Mouse (Mus musculus): ENCODE results near the gene Stx8.

The Stx8 gene

GRCm38 (mm10) chr11:68035303-68035891, 69.4 kb downstream of the Stx8 start:
- DNase-seq (ENCODE audit: low read depth, low spot score), result no peak

DNA sequence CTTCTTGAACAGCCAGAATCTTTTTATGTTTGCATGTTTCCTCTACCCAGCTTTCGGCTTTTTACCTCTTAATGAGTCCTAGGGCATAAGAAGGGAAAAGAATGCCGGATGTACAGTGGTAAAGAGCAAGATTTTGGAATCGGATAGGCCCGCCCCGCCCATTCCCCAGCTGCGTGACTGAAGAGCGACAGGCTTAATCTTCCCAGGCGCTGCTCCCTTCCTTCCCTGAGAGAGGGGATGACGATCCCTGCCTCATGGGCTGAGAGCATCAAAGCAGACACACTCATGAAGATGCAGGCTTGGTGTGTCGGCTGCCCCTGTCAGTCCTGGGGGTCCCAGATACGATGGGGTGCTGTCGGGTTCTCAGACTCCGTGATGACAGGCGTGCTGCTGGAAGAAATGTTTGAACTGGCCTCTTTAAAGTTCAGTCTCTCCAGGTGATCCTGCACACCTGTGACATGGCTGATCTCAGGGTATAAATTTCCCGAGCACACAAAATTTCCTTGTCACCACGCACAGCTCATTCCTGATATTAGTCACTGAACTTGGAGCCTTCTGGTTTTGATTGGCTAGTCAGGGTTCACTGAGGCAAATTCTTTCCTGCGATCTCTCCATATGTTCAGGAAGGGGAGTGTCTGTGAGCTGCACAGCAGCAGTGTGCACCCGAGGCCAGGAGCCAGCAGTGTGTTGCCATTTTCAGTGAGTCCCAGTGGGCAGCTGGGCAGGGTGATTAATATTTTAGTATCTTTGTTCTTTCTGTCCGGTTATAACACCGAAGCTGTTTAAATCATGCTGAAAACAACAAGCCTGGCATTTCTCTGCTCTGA, 70.4 kb downstream of the Stx8 start:
- DNase-seq (ENCODE audit: low read depth, low spot score), result no peak

DNA sequence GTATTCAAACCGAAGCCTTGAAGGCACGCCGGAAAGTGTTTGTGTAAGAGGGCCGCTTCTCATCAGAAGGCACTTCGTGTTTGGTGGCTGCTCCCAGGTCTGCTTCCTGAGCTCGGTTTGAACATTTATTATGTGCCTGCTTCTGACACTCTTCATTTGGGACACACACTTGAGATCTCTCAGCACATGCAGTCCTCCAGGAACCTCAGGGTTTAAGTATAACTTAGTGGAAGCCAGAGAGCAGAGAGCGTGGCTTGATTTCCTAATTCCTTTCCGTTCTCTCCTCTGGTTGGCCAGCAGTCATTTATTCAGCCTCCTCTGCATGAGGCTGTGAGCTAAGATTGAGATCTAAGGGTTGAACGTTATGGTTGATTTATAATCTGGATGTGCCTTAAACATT, 71.1 kb downstream of the Stx8 start:
- DNase-seq (ENCODE audit: low read depth, low spot score), result no peak

DNA sequence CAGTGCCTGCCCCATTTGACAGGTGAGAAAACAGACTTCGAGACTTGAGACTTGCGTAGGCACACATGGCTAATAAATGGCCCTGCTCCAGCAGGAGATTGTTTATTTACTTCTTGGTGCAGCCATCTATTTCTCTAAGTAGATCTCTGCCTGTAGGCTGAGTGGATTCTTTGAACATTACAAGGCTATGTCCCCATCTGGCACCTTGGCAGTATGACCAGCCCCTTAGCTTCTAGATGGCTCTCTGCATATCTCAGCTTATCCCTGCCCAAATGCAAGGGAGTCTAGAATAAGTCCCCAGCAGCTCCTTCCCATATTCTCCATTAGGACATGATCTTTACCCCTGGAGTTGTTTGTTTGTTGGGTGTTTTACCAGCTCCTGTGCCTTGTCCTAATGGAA, 72.1 kb downstream of the Stx8 start:
- DNase-seq (ENCODE audit: low read depth, low spot score), result peak; percentile 26

DNA sequence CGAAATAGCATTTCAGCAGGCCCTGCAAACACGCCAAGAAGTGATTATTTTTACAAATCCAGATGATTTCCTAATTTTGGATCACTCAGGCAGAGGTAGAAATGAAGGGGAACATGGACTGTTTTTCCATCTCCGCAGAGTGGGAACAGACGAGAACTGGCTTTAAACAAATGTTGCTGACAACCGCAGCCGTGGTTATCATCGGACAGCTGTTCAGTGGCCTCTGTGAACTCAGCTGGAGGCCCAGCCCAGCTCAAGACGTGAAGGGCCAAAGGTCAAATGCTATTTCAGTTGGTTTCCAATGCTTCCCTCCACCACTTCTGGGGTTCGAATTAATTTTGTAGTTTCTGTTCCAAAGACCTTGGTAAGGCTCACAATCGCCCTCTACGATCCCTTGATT, 78.2 kb downstream of the Stx8 start:
- DNase-seq (ENCODE audit: low read depth, low spot score), result no peak

- peak; percentile 20 for DNase-seq (ENCODE audit: low read depth, low spot score)
Measured at GRCm38 (mm10) chr11:68046916-68047315, 80.9 kb downstream of the Stx8 start.

GRCm38 (mm10) chr11:68049261-68050165, 83.5 kb downstream of the Stx8 start:
- no peak for DNase-seq (ENCODE audit: low read depth, low spot score)

DNA sequence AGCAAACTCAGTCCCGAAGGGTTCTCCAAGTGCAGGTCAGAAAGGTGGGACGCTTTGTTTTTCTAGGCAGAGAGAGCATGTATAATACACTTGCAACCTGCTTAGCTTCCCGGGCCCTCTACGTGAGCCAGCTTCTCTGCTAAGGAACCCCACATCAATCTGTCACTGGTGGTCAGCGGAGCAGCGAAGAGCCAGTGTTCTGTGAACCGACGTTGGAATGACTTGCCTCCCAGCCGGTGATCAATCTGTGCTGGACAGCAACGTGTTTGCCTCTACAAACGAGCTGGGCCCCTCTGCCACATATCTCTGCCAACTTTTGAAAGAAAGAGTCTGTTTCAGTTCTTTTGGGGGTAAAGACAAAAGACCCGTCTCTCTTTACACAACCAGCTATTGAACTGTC, 84.7 kb downstream of the Stx8 start:
- peak; percentile 17 for DNase-seq (ENCODE audit: low read depth, low spot score)

- no peak for DNase-seq (ENCODE audit: low read depth, low spot score)
Measured at GRCm38 (mm10) chr11:68051305-68051704, 85.3 kb downstream of the Stx8 start.

- no peak for DNase-seq (ENCODE audit: low read depth, low spot score)
Measured at GRCm38 (mm10) chr11:68058466-68059201, 92.6 kb downstream of the Stx8 start.

- DNase-seq (ENCODE audit: low read depth, low spot score), result no peak
Measured at GRCm38 (mm10) chr11:68060651-68061050, 94.7 kb downstream of the Stx8 start.

DNA sequence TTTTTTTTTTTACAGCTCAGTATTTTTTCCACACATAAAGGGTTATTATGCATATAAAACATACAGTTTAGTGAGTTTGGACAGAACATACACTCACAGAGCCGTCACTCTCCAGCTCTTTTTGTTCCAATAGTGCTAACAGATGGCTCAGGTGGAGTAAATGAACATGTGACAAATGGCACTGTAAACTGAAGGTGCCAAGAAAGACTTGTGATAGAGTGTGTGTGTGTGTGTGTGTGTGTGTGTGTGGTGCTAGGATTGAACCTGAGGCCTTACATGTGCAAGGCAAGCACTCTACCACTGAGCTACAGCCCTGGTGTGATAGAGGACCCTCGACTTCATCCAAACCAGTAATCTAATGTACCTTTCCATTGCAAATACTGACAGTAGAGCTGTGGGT, 96.1 kb downstream of the Stx8 start:
- DNase-seq (ENCODE audit: low read depth, low spot score), result peak; percentile 59

DNA sequence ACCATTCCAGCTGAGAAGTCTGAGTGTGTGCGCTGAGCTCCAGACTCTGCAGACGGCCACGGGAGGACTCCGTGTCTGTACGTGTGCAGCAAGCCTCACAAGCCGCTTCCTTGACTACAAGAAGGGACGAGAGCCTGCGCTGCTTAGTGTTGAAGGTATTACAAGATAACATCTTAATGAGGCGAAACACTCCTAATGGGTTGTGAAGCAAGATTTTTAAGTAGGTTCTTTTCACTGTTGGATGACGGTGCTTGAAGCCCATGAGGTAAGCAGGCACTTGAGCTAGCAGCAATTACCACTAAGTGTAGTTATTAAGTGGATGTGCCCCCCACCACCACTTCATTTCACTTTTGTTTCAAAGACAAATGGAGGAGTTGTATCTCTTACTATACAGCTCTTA, 101.8 kb downstream of the Stx8 start:
- DNase-seq (ENCODE audit: low read depth, low spot score), result no peak

DNA sequence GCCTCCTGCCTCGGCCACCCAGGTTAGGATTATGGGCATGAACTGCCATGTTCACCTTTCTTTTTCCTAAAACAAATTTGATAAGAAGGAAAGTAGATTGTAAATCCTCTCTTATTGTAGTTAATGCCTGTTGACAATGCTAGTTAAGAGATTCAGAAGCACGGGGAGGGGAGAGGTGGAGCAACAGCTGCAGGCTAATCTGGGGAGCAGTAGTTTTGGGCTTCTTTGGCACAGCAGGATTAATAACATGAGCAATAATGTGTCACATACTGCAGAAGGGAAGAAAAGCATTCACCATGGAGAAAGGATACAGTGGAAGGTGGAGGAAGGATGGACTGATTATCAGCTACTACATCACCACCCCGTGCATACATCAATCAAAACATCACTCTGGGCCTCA, 104.1 kb downstream of the Stx8 start:
- DNase-seq (ENCODE audit: low read depth, low spot score), result no peak

DNA sequence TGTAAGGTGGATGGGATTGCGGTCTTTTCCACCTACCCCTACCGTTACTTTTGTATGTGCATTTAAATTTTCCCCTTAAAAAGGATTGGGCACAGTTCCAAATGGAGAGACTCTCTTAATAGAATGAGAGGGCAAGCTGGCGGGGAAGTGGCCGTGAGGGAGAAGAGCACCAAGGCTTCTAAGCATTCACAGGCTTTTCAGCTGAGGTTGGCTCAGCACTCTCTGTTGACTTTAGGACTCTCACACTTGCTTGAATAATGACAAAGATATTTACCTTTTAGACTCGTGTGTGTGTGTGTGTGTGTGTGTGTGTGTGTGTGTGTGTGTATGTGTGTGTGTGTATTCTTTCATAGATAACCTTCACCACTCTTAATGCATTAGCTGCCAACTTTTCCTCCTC, 105.8 kb downstream of the Stx8 start:
- no peak for DNase-seq (ENCODE audit: low read depth, low spot score)

- no peak for DNase-seq (ENCODE audit: low read depth, low spot score)
Measured at GRCm38 (mm10) chr11:68072597-68073210, 106.7 kb downstream of the Stx8 start.

DNA sequence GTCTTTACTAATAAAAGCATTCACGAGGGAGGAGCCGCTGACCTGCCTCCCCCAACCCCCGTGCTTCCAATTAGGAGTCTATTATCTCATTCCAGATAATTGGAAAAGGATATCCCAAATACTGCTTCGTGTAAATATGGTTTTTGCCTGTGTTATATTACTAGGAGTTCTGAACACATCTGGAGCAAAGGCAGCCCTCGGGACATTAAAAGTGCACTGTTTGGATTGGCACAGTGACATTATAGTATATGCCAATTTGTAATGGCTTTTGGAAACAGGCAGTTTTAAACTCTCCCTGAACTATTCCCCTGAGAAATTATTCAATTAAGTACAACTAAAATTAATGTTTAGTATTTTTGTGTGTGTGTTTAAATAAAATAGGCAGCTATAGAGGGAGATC, 108.7 kb downstream of the Stx8 start:
- no peak for DNase-seq (ENCODE audit: low read depth, low spot score)

DNA sequence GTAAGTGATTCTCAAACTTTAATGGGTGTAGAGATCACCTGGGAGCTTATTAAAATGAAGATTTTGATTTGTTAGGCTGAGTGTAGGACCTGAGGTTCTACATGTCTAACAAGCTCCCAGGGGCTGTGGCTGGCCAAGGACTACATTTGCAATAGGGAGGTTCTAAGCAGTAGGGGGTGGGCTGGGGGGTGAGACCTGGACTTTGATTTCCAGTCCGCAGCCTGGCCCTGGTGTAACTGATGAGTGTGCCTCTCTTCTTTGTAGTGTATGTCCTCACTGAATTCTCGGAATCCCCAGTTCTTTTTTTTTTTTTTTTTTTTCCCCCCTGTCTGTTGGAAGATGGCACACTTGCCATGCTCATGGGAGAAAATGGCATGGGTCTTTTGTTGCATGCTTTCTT, 109.3 kb downstream of the Stx8 start:
- DNase-seq (ENCODE audit: low read depth, low spot score), result no peak

DNA sequence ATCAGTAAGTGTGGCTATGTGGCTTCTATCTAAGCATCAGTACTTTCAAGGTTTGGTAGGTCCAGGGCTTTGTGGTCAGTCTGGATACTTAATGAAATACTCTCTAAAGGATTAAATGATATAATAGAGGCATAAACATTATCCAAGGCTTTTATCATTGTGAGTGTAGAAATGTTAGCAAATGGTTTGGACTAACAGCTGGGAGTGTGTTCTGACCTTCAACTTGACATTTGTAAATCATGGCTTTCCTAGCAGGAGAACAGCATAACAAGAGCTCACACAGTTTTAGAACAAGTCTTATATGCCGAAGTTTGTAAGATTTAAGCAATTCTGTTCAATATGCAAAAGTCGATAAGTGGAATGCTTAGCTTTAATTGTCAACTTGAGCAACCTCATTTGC, 113.8 kb downstream of the Stx8 start:
- DNase-seq (ENCODE audit: low read depth, low spot score), result no peak

GRCm38 (mm10) chr11:68080999-68081398, 115.0 kb downstream of the Stx8 start:
- no peak for DNase-seq (ENCODE audit: low read depth, low spot score)

GRCm38 (mm10) chr11:68082756-68083155, 116.8 kb downstream of the Stx8 start:
- no peak for DNase-seq (ENCODE audit: low read depth, low spot score)
